Mouse (Mus musculus): ENCODE data around the gene Ndufs4.

GRCm38 (mm10) chr13:114289411-114289810 lies 98.6 kb downstream of the Ndufs4 start:
- TF ChIP-seq CTCF (IDR thresholded peaks at IDR 0.05; ENCODE audit: control insufficient read depth, insufficient read depth, insufficient replicate concordance, low read depth, low read length) (no peak), POLR2A (IDR thresholded peaks at IDR 0.05; ENCODE audit: control insufficient read depth, low read depth, low read length) (no peak)
